Mouse (Mus musculus) bone marrow, adult 2 months (tissue): ENCODE measurements around the gene Rab3c.

Experiments
- CTCF ChIP-seq: fragments of 200-500 bp; IDR thresholded peaks from 2 replicates; pipeline ENCODE4 v1.5.1; 2011; ENCODE audit warnings: low read length, control low read depth; ENCODE audit not compliant: control insufficient read depth, insufficient read depth
- POLR2A ChIP-seq: fragments of 200-500 bp; IDR thresholded peaks from 2 replicates; pipeline ENCODE4 v1.6.1; 2011; ENCODE audit warnings: low read depth, mild to moderate bottlenecking, control low read depth, low read length, borderline replicate concordance; ENCODE audit not compliant: control insufficient read depth

GRCm38 (mm10) chr13:110116892-110117291 is 163.9 kb downstream of the Rab3c start:
- TF ChIP-seq CTCF (no peak), POLR2A (no peak)
